Mouse (Mus musculus) left cerebral cortex, adult 11 months (tissue): ENCODE results near the gene Myh7.
"Not testable (repeated sequence)": the region's sequence is repeated elsewhere in the genome, so short reads cannot be mapped to it uniquely, and the experiment has no call there.

Source experiments
- DNase-seq: peaks from one replicate; pipeline ENCODE4 v3.0.0; 2022; ENCODE audit warnings: low spot score

Myh7 gene

GRCm38 (mm10) chr14:54994136-54994868 lies at the start of gene Myh7:
TSS of gene Myh7 (minus strand) at chr14:54994626.
- DNase-seq = no peak

- DNase-seq = not testable (repeated sequence)
Measured at GRCm38 (mm10) chr14:55043694-55044093, 49.3 kb upstream of the Myh7 start.

- no peak for DNase-seq
Measured at GRCm38 (mm10) chr14:55032695-55033225, 38.3 kb upstream of the Myh7 start.

GRCm38 (mm10) chr14:55029034-55029698 lies 34.7 kb upstream of the Myh7 start:
- no peak for DNase-seq

GRCm38 (mm10) chr14:55028333-55028835 lies 34.0 kb upstream of the Myh7 start:
- DNase-seq = no peak

GRCm38 (mm10) chr14:55027653-55028052 lies 33.2 kb upstream of the Myh7 start:
- DNase-seq = no peak

GRCm38 (mm10) chr14:55027251-55027650 lies 32.8 kb upstream of the Myh7 start:
- no peak for DNase-seq

- no peak for DNase-seq
Measured at GRCm38 (mm10) chr14:55025527-55025926, 31.1 kb upstream of the Myh7 start.

- no peak for DNase-seq
Measured at GRCm38 (mm10) chr14:55024236-55024635, 29.8 kb upstream of the Myh7 start.

- DNase-seq = no peak
Measured at GRCm38 (mm10) chr14:55023011-55023410, 28.6 kb upstream of the Myh7 start.

- DNase-seq = no peak
Measured at GRCm38 (mm10) chr14:55020394-55020793, 26.0 kb upstream of the Myh7 start.

- no peak for DNase-seq
Measured at GRCm38 (mm10) chr14:55016876-55017275, 22.4 kb upstream of the Myh7 start.

GRCm38 (mm10) chr14:55015767-55016111 lies 21.3 kb upstream of the Myh7 start:
- DNase-seq = no peak

GRCm38 (mm10) chr14:55014991-55015766 lies 20.8 kb upstream of the Myh7 start, which contains the start of gene Ngdn:
TSS of gene Ngdn (plus strand) at chr14:55015454.
- DNase-seq = peak; percentile 100

GRCm38 (mm10) chr14:55014591-55014990 lies 20.2 kb upstream of the Myh7 start:
- peak; percentile 54 for DNase-seq

GRCm38 (mm10) chr14:55011116-55011515 lies 16.7 kb upstream of the Myh7 start:
- DNase-seq = no peak

GRCm38 (mm10) chr14:55008417-55008816 lies 14.0 kb upstream of the Myh7 start:
- DNase-seq = no peak

GRCm38 (mm10) chr14:55007120-55007908 lies 12.9 kb upstream of the Myh7 start:
- no peak for DNase-seq

- DNase-seq = no peak
Measured at GRCm38 (mm10) chr14:55006541-55006940, 12.1 kb upstream of the Myh7 start.

- DNase-seq = no peak
Measured at GRCm38 (mm10) chr14:55005967-55006366, 11.5 kb upstream of the Myh7 start.

GRCm38 (mm10) chr14:55005506-55005905 lies 11.1 kb upstream of the Myh7 start:
- DNase-seq = no peak
